In genomic region chr11:97416637-97417035, GRCm38 (mm10) we compare ENCODE assay signal across 9 mouse cellular contexts. TPM values are rescaled to one million over a fixed set of nuclear protein-coding genes. Genes with fewer than 3 reads are reported as not detected.
DNase-seq lines count a peak whose midpoint lies in the region; ATAC-seq lines count a peak whose summit lies in the region.
"Had no signal": no experiment of that assay in that cellular context is flagged by ENCODE, and none has a peak within 500 bp of the region (broad histone marks: within the 10 kb centered on the region; RNA-seq: fewer than 3 reads in every experiment).

No protein-coding gene starts in this region.

- peaks cover 37% of the 10 kb centered on the region for H3K4me1 ChIP-seq in liver, embryonic 11.5 days (replicated peaks; ENCODE audit: control insufficient read depth, insufficient read depth, low read length)
- peaks cover 17% of the 10 kb centered on the region for H3K4me1 ChIP-seq in brown adipose tissue, adult 24 weeks (ENCODE audit: control insufficient read depth, insufficient read depth, insufficient read length, low read length)
- H3K4me1 ChIP-seq in hindbrain, embryonic 11.5 days (replicated peaks; ENCODE audit: control insufficient read depth, insufficient read depth, low read length): peaks cover 6% of the 10 kb centered on the region; the same call in 1 of the 2 replicates
- H3K4me1 ChIP-seq in liver, embryonic 16.5 days (ENCODE audit: control insufficient read depth, low read depth, low read length): peaks cover 43% of the 10 kb centered on the region

- peak overlapping the region; percentile 75 for H3K4me3 ChIP-seq in liver, embryonic 11.5 days (ENCODE audit: low read depth, low read length)
- peak overlapping the region; percentile 88 for H3K4me3 ChIP-seq in brown adipose tissue, adult 24 weeks (ENCODE audit: insufficient read depth, low read depth, low read length)
- H3K4me3 ChIP-seq in hindbrain, embryonic 11.5 days (ENCODE audit: low read depth, low read length): peak overlapping the region; percentile 53; the same call in 1 of the 2 replicates
- no peak overlapping the region; the same call in 1 of the 2 replicates for H3K4me3 ChIP-seq in liver, embryonic 16.5 days (ENCODE audit: low read depth, low read length)

- peak overlapping the region; percentile 86 for H3K4me2 ChIP-seq in liver, embryonic 11.5 days
- H3K4me2 ChIP-seq in hindbrain, embryonic 11.5 days (replicated peaks; ENCODE audit: low read depth, low read length): no peak overlapping the region
- H3K4me2 ChIP-seq in liver, embryonic 16.5 days (ENCODE audit: low read depth, low read length): peak overlapping the region; percentile 99

- H3K9me3 ChIP-seq in liver, embryonic 11.5 days (ENCODE audit: control insufficient read depth, low read length): no peaks in the 10 kb centered on the region
- H3K9me3 ChIP-seq in hindbrain, embryonic 11.5 days (ENCODE audit: control insufficient read depth, low read length): no peaks in the 10 kb centered on the region
- H3K9me3 ChIP-seq in liver, embryonic 16.5 days (replicated peaks; ENCODE audit: control insufficient read depth, low read length): no peaks in the 10 kb centered on the region

- WGBS in liver, embryonic 11.5 days: 13% methylated on average over 5 of the region's 5 CpGs
- 11% methylated on average over 5 of the region's 5 CpGs for WGBS in hindbrain, embryonic 11.5 days
- WGBS in liver, embryonic 16.5 days (ENCODE audit: insufficient replicate concordance): 7% methylated on average over 5 of the region's 5 CpGs

- 0 out of 2 replicates have a peak overlapping the region, but pooled peaks have one; percentile 18 for H3K9ac ChIP-seq in liver, embryonic 11.5 days (ENCODE audit: low read depth, low read length)
- H3K9ac ChIP-seq in hindbrain, embryonic 11.5 days (ENCODE audit: low read depth, low read length): no peak overlapping the region
- no peak overlapping the region for H3K9ac ChIP-seq in liver, embryonic 16.5 days (ENCODE audit: low read depth, low read length)

- no peak for ATAC-seq in liver, embryonic 11.5 days (replicated peaks; ENCODE audit: low FRiP score)
- ATAC-seq in hindbrain, embryonic 11.5 days (ENCODE audit: low FRiP score): no peak
- no peak for ATAC-seq in liver, embryonic 16.5 days (ENCODE audit: low read depth)

- H3K36me3 ChIP-seq in liver, embryonic 11.5 days (ENCODE audit: control insufficient read depth, insufficient read depth, low read length): no peaks in the 10 kb centered on the region
- H3K36me3 ChIP-seq in hindbrain, embryonic 11.5 days (ENCODE audit: control insufficient read depth, insufficient read depth, low read length): no peaks in the 10 kb centered on the region
- no peaks in the 10 kb centered on the region for H3K36me3 ChIP-seq in liver, embryonic 16.5 days (ENCODE audit: control insufficient read depth, insufficient read depth)

- no peaks in the 10 kb centered on the region for H3K27me3 ChIP-seq in liver, embryonic 11.5 days (replicated peaks; ENCODE audit: control insufficient read depth, insufficient read depth, low read length)
- H3K27me3 ChIP-seq in hindbrain, embryonic 11.5 days (ENCODE audit: control insufficient read depth, insufficient read depth, low read length): peaks cover 4% of the 10 kb centered on the region; the same call in 1 of the 2 replicates
- H3K27me3 ChIP-seq in liver, embryonic 16.5 days (ENCODE audit: control insufficient read depth, insufficient read depth, low read depth, low read length): no peaks in the 10 kb centered on the region

- H3K27ac ChIP-seq in liver, embryonic 11.5 days (ENCODE audit: low read depth, low read length): 0 out of 2 replicates have a peak overlapping the region, but pooled peaks have one; percentile 19
- no peak overlapping the region for H3K27ac ChIP-seq in brown adipose tissue, adult 24 weeks (replicated peaks; ENCODE audit: low read depth, low read length)
- no peak overlapping the region for H3K27ac ChIP-seq in hindbrain, embryonic 11.5 days (ENCODE audit: low read depth, low read length)
- no peak overlapping the region for H3K27ac ChIP-seq in liver, embryonic 16.5 days (ENCODE audit: low read length)
- H3K27ac ChIP-seq: macrophage had no signal

- peak; percentile 33 for DNase-seq in liver, embryonic 11.5 days (ENCODE audit: low spot score)
- DNase-seq in liver: no peak
- no peak for DNase-seq in hindbrain, embryonic 11.5 days (ENCODE audit: low spot score)
- no peak for DNase-seq in ovary, postnatal 36 days (ENCODE audit: low spot score)
- DNase-seq in left cerebral cortex, adult 8-10 months (ENCODE audit: low spot score in 2 of 2): no peak
- DNase-seq: right cerebral cortex, postnatal 25 days had no signal

RNA-seq across cellular contexts. Expression of gene Arhgap23, which starts 1.3 kb away (rescaled TPM):
- polyA plus RNA-seq in liver, embryonic 11.5 days (2014; fragmentation: Nextera tagmentation; extraction: Ambion mirVana): 9.3 and 10.9 TPM in 2 replicates
- 5.5 and 6.7 TPM in 2 replicates for polyA plus RNA-seq in brown adipose tissue, adult 24 weeks (2012; ENCODE audit: insufficient read depth, insufficient read length, missing spikeins)
- 3.5 TPM in 2 replicates for polyA plus RNA-seq in hindbrain, embryonic 11.5 days (2014; fragmentation: Nextera tagmentation; extraction: Ambion mirVana)
- 4.8 and 5.4 TPM in 2 replicates for polyA plus RNA-seq in liver, embryonic 16.5 days (2015; fragmentation: Nextera tagmentation; extraction: Ambion mirVana)
- total RNA-seq in left cerebral cortex, adult 8-10 months (2022): 10 to 100 TPM; 72.5 to 74.5 (median 73.4) TPM

RNA-seq across cellular contexts. Expression of gene Socs7, which starts 54.3 kb away (rescaled TPM):
- polyA plus RNA-seq in liver, embryonic 11.5 days (2014; fragmentation: Nextera tagmentation; extraction: Ambion mirVana): 2.2 and 2.4 TPM in 2 replicates
- polyA plus RNA-seq in brown adipose tissue, adult 24 weeks (2012; ENCODE audit: insufficient read depth, insufficient read length, missing spikeins): 5.7 and 6.3 TPM in 2 replicates
- polyA plus RNA-seq in hindbrain, embryonic 11.5 days (2014; fragmentation: Nextera tagmentation; extraction: Ambion mirVana): 3.6 and 3.8 TPM in 2 replicates
- 1.0 and 1.1 TPM in 2 replicates for polyA plus RNA-seq in liver, embryonic 16.5 days (2015; fragmentation: Nextera tagmentation; extraction: Ambion mirVana)
- 10 to 100 TPM; 70.3 to 77.2 (median 75.1) TPM for total RNA-seq in left cerebral cortex, adult 8-10 months (2022)
